Mouse (Mus musculus) hindbrain, embryonic 13.5 days (tissue): ENCODE measurements around the gene Phf6. TPM values are rescaled to one million over a fixed set of nuclear protein-coding genes. Genes with fewer than 3 reads are reported as not detected.
A peak's percentile ranks its signal among the peaks of the same experiment; 100 is the strongest.

Experiments used
- ATAC-seq: fragments of 200-750 bp; cut with Nextera tagmentation; 2 replicates; pipeline ENCODE4 v1.8.0; 2017; ENCODE audit warnings: moderate TSS enrichment; ENCODE audit not compliant: low FRiP score
- H3K27ac ChIP-seq: fragments of 300-500 bp; sonication (generic); 2 replicates; pipeline ENCODE4 v1.5.1; 2015; ENCODE audit warnings: inconsistent platforms, mild to moderate bottlenecking, moderate library complexity
- H3K27me3 ChIP-seq: fragments of 300-500 bp; sonication (generic); 2 replicates; pipeline ENCODE4 v1.6.1; 2015; ENCODE audit warnings: mild to moderate bottlenecking, inconsistent platforms
- H3K36me3 ChIP-seq: fragments of 300-500 bp; sonication (generic); 2 replicates; pipeline ENCODE4 v1.6.1; 2015; ENCODE audit warnings: mild to moderate bottlenecking, inconsistent platforms
- H3K4me1 ChIP-seq: fragments of 300-500 bp; sonication (generic); replicated peaks from 2 replicates; pipeline ENCODE4 v1.6.1; 2015; ENCODE audit warnings: inconsistent platforms
- H3K4me2 ChIP-seq: fragments of 300-500 bp; sonication (generic); 2 replicates; pipeline ENCODE4 v1.6.1; 2015; ENCODE audit warnings: inconsistent platforms, mild to moderate bottlenecking, moderate library complexity
- H3K4me3 ChIP-seq: fragments of 300-500 bp; sonication (generic); 2 replicates; pipeline ENCODE4 v1.5.1; 2015; ENCODE audit warnings: mild to moderate bottlenecking, inconsistent platforms
- H3K9ac ChIP-seq: fragments of 300-500 bp; sonication (generic); 2 replicates; pipeline ENCODE4 v1.6.1; 2015; ENCODE audit warnings: mild to moderate bottlenecking, inconsistent platforms
- H3K9me3 ChIP-seq: fragments of 300-500 bp; sonication (generic); 2 replicates; pipeline ENCODE4 v1.6.1; 2016; ENCODE audit warnings: inconsistent platforms
- WGBS: fragments of 180-500 bp; shearing (Covaris S2); methylation state at CpG from one replicate; pipeline ENCODE4 v1.1.7; 2015; 5-methylcytosine and 5-hydroxymethylcytosine counted together
- polyA plus RNA-seq: library from polyadenylated mRNA; unstranded; fragments of >200 nt; fragmentation: Nextera tagmentation; extraction: Ambion mirVana; gene quantifications from 2 replicates; pipeline ENCODE4 v1.2.1, GENCODE M21; 2015

The Phf6 gene
- polyA plus RNA-seq, 1 experiment from 2014 or later: 77.8 TPM

DNA sequence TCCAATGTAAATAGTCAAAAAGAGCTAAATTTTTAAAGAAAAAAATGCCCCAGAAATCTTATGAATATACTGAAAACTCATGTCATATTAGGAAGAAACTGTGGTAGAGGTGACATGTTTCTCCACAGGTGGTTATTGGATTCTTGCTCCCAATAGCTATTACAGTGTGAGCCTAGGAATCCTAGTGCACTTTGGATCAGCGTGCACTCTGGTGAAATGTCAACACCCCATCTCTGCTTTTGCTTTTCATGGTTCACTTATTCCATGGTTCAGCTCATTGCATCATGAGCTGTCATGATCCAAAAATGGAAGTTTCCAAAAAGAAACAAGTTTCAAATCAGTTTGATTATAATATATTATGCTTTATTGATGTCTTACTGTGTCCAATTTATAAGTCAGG, 20.1 kb downstream of the Phf6 start:
- Histone ChIP-seq H3K4me1 (no peaks in the 10 kb centered on the region), H3K27me3 (no peaks in the 10 kb centered on the region), H3K27ac (no peak overlapping the region), H3K9me3 (no peaks in the 10 kb centered on the region), H3K36me3 (no peaks in the 10 kb centered on the region), H3K4me3 (no peak overlapping the region), H3K9ac (no peak overlapping the region), H3K4me2 (no peak overlapping the region)
- whole genome bisulfite sequencing: 81% methylated on average over 1 of the region's 1 CpGs
- ATAC-seq: no peak

DNA sequence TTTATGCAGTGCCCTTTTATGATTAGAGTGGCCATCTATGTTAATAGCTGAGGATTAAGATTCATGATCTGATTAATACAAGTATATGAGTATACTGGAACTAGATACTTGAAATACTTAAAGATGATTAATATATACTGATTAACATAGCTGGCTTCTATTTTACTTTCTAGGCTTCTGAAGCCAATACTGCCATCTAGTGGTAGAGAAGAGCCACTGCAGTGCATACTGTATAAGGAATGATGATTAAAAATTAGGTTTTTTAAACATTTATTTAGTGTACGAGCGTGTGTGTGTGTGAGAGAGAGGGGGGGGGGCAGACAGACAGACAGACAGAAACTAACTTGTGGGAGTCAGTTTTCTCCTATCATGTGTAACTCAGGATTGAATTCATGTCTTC, 22.4 kb downstream of the Phf6 start:
- Histone ChIP-seq H3K9me3 (no peaks in the 10 kb centered on the region), H3K27me3 (no peaks in the 10 kb centered on the region), H3K4me1 (no peaks in the 10 kb centered on the region), H3K36me3 (0 out of 2 replicates have a peak, but pooled peaks cover 3% of the 10 kb centered on the region), H3K4me2 (no peak overlapping the region), H3K27ac (no peak overlapping the region), H3K4me3 (no peak overlapping the region), H3K9ac (no peak overlapping the region)
- WGBS: 58% methylated on average over 2 of the region's 2 CpGs
- no peak for ATAC-seq

DNA sequence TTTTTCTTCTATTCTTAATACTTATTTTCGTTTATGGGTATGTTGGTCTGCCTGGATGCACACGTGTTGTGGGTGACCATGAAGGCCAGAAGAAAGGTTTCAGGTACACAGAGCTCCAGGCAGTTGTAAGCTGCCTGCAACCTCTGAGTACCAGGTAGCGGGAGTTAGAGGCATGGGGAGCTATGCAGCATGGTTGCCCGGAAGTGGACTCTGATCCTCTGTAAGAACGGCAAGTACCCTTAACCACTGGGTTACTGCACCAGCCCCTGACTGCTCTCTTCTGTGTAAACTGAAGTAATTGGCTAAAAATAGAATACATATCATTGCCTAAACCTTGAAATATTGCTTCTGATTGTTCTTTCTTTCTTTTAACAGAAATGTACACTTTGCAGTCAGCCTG, 33.4 kb downstream of the Phf6 start:
- 93% methylated on average over 5 of the region's 5 CpGs for WGBS
- Histone ChIP-seq H3K36me3 (peaks cover 31% of the 10 kb centered on the region), H3K4me3 (no peak overlapping the region), H3K9ac (no peak overlapping the region), H3K9me3 (no peaks in the 10 kb centered on the region), H3K4me1 (no peaks in the 10 kb centered on the region), H3K27me3 (no peaks in the 10 kb centered on the region), H3K27ac (no peak overlapping the region), H3K4me2 (no peak overlapping the region)
- ATAC-seq: no peak

DNA sequence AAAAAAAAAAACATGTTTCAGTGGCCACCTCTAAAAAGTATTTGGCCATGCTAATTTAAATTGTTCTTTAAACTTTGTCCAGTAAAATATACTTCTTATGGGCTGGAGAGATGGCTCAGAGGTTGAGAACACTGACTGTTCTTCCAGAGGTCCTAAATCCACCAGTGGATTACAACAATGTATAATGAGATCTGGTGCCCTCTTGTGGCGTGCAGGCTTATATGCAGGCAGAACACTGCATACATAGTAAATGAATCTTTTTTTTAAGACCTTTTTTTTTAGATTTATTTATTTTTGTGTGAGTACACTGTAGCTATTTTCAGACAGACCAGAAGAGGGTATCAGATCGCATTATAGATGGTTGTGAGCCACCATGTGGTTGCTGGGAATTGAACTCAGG, 37.6 kb downstream of the Phf6 start:
- 70% methylated on average over 2 of the region's 2 CpGs for WGBS
- H3K4me1 ChIP-seq: no peaks in the 10 kb centered on the region
- no peaks in the 10 kb centered on the region for H3K27me3 ChIP-seq
- ATAC-seq: no peak
- no peak overlapping the region for H3K9ac ChIP-seq
- peaks cover 34% of the 10 kb centered on the region for H3K36me3 ChIP-seq
- H3K4me3 ChIP-seq: no peak overlapping the region
- H3K9me3 ChIP-seq: no peaks in the 10 kb centered on the region
- no peak overlapping the region for H3K4me2 ChIP-seq
- no peak overlapping the region for H3K27ac ChIP-seq

DNA sequence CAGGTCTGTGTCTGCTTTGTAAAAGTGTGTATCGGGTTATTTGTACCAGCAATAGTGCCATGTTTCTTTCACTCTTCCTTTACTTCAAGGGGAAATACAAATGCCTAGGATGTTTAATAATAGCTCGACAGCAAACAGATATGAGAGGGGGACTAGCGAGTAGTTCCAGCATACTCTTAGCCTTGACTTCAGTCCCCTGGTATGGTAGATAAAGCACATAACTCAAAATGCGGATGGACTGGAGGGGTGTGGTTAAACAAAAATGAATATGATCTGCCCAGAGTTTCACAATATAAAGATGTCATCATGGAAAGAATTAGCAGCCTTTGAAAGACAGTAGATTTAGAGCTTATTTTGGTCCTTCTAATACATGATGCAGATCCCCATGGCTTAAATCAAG, 44.9 kb downstream of the Phf6 start:
- H3K4me3 ChIP-seq: no peak overlapping the region
- no peak overlapping the region for H3K27ac ChIP-seq
- no peaks in the 10 kb centered on the region for H3K9me3 ChIP-seq
- no peak for ATAC-seq
- H3K4me1 ChIP-seq: no peaks in the 10 kb centered on the region
- H3K36me3 ChIP-seq: peaks cover 16% of the 10 kb centered on the region
- H3K4me2 ChIP-seq: no peak overlapping the region
- H3K27me3 ChIP-seq: no peaks in the 10 kb centered on the region
- no peak overlapping the region for H3K9ac ChIP-seq
- 92% methylated on average over 4 of the region's 4 CpGs for WGBS

DNA sequence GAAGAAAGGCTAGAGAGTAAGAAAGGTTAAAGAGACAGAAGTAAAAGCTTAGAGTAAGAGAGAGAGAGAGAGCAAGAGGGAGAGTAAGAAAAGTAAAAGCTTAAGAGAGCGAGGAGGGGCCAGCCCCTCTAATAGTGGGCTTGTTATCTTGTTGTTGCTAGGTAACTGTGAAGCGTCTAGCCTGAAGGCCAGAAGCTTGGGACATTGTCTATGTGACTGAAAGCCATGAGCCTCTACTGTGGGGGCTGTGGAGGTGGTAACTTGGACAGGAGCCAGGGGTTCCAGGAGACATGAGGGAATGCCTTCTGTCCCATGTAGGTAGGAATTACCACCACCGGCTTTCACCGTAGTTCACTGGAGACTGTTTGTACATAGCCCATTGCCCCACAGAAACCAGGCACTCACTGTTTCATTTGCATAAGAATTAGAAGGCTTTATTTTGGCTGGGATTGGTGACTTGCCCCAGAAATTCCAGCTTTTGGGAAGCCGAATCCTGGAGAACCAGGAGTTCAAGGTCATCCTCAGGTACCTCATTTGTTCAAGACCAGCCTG, 49.6 kb downstream of the Phf6 start:
- Histone ChIP-seq H3K4me2 (no peak overlapping the region), H3K4me3 (no peak overlapping the region), H3K36me3 (no peaks in the 10 kb centered on the region), H3K27me3 (no peaks in the 10 kb centered on the region), H3K4me1 (no peaks in the 10 kb centered on the region), H3K9me3 (no peaks in the 10 kb centered on the region), H3K9ac (no peak overlapping the region), H3K27ac (no peak overlapping the region)
- WGBS: 39% methylated on average over 5 of the region's 5 CpGs
- ATAC-seq: 0 out of 2 replicates have a peak, but pooled peaks have one; percentile 32

DNA sequence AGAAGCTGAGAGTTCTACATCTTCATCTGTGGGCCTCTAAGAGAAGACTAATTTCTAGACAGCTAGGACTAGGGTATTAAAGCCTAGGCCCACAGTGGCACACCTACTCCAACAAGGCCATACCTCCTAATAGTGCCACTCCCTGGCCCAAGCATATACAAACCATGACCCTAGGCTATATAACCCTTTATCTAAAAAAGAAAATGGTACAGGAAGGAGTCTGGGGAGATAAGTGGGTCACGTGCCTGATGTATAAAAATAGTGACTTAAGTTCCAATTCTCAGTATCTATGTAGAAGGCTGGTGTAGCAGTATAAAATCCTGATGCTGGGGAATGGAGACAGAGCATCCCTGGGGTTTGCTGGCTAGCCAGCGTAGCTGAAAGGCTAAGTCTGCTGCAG, 53.1 kb downstream of the Phf6 start:
- Histone ChIP-seq H3K27ac (no peak overlapping the region), H3K9me3 (no peaks in the 10 kb centered on the region), H3K4me3 (no peak overlapping the region), H3K9ac (no peak overlapping the region), H3K4me1 (no peaks in the 10 kb centered on the region), H3K27me3 (no peaks in the 10 kb centered on the region), H3K4me2 (no peak overlapping the region), H3K36me3 (no peaks in the 10 kb centered on the region)
- WGBS: 84% methylated on average over 2 of the region's 2 CpGs
- no peak for ATAC-seq

DNA sequence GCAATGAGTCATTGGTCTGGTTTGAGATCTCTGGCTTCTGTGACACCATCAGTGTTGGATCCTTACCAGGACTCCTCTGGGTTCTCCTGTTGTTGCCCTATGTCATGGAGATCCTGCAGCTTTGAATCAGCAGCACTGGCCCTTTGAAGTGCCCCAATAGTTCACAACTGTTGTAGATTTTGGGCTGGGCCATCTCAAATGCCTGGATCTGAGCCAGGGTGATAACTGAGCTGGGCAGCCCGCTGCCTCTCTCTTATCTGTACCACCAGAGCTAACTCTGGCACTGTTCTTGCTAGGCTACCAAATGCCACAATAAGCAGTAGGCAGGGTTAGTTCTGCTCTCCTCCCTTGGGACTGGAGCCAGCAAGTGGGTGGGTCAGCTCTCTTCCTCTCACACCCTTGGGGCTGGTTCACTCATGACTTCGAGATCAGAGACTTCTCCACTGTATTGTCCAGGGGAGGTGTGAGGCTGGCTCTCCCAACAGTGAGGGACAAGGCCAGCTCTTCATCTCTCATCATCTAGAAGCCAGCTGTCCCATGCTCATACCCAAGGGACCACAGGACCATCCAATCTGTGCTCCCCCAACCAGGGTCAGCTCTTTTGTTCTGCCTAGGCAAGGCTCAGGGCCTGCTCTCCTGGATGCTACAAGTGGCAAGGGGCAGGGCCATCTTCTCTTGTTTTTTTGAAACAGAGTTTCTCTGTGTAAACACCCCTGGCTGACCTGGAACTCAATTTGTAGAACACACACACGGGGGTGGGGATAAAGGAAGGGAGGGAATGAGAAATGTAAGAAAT, 59.3 kb downstream of the Phf6 start:
- no peaks in the 10 kb centered on the region for H3K4me1 ChIP-seq
- no peaks in the 10 kb centered on the region for H3K36me3 ChIP-seq
- no peaks in the 10 kb centered on the region for H3K27me3 ChIP-seq
- WGBS: 55% methylated on average over 3 of the region's 3 CpGs
- H3K9me3 ChIP-seq: no peaks in the 10 kb centered on the region
- no peak overlapping the region for H3K27ac ChIP-seq
- no peak overlapping the region for H3K9ac ChIP-seq
- H3K4me2 ChIP-seq: no peak overlapping the region
- H3K4me3 ChIP-seq: no peak overlapping the region
- ATAC-seq: no peak

DNA sequence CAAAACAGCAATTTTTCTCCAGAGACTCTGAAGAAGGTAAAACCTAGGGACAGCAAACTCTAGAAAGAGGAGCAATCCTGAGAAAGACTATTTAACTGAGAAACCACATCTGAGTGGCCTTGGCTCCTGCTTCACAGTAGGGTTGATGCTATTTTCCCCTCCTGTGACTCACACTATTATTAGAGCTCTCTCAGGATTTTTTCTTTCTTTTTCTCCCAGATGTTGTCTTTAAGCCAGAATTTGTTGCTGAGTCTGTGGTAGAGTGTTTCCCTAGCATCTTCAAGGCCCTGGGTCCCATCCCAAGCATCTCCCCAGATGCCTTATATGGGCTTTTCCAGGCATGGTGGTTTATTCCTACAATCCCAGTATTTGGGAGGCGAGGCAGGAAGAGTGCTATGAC, 60.1 kb downstream of the Phf6 start:
- WGBS: 70% methylated on average over 1 of the region's 1 CpGs
- no peak overlapping the region for H3K9ac ChIP-seq
- H3K27ac ChIP-seq: no peak overlapping the region
- H3K4me1 ChIP-seq: no peaks in the 10 kb centered on the region
- H3K9me3 ChIP-seq: no peaks in the 10 kb centered on the region
- no peak overlapping the region for H3K4me2 ChIP-seq
- no peak overlapping the region for H3K4me3 ChIP-seq
- ATAC-seq: no peak
- H3K27me3 ChIP-seq: no peaks in the 10 kb centered on the region
- no peaks in the 10 kb centered on the region for H3K36me3 ChIP-seq

DNA sequence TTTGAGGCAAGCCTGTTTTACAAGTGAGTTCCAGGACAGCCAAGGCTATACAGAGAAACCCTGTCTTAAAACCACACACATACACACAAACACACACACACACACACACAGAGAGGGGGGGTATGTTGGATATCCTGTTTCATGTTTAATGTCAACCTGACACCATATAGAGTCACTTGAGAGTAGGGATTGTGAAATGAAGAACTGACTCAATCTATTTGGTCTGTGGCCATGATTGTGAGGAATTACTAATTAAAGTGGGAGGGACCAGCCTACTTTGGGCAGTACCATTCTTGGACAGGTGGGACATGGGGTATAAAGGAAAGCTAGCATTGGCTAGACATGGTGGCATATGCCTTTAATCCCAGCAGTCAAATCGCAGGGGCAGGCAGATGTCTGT, 60.6 kb downstream of the Phf6 start:
- Histone ChIP-seq H3K9ac (no peak overlapping the region), H3K27ac (no peak overlapping the region), H3K4me3 (no peak overlapping the region), H3K4me1 (no peaks in the 10 kb centered on the region), H3K9me3 (no peaks in the 10 kb centered on the region), H3K36me3 (no peaks in the 10 kb centered on the region), H3K4me2 (no peak overlapping the region), H3K27me3 (no peaks in the 10 kb centered on the region)
- 100% methylated on average over 1 of the region's 1 CpGs for WGBS
- no peak for ATAC-seq

DNA sequence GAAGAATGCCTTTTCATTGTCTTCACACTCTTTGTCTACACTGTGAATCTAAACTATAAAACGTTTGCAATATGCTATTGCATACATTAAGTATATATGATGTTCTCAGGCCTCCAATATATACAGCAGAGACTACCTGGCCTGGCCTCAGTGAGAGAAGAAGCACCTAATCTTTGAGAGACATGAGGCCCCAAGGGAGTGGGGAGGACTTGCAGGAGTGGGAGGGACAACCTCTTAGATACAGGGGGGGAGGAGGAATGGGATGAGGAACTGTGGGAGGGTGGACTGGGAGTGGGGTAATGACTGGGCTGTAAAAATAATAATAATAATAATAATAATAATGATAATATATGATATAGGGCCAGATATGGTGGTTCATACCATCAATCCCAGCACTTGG, 66.5 kb downstream of the Phf6 start:
- Histone ChIP-seq H3K27me3 (no peaks in the 10 kb centered on the region), H3K9ac (no peak overlapping the region), H3K9me3 (no peaks in the 10 kb centered on the region), H3K36me3 (no peaks in the 10 kb centered on the region), H3K4me2 (no peak overlapping the region), H3K4me3 (no peak overlapping the region), H3K27ac (no peak overlapping the region), H3K4me1 (no peaks in the 10 kb centered on the region)
- WGBS: 57% methylated on average over 1 of the region's 1 CpGs
- no peak for ATAC-seq

DNA sequence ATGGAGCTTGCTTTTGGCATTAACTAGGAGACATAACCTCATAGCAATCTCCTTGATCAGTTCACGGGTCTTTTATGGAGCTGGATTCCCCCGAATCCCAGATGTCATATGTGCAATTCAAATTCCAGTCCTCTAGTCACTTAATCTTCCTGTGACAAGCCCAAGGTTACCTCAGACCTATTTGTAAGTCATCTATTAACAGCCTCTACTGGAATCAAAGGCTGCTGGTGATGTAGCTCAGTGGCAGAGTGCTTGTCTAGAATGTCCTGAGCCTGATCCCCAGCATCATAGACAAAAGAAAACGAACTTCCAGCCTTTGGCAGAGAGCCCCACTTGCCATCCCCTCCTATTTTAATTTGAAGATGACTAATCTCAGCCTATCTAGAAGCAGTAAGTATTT, 69.3 kb downstream of the Phf6 start:
- Histone ChIP-seq H3K9me3 (no peaks in the 10 kb centered on the region), H3K4me3 (no peak overlapping the region), H3K36me3 (no peaks in the 10 kb centered on the region), H3K9ac (no peak overlapping the region), H3K27ac (no peak overlapping the region), H3K4me2 (no peak overlapping the region), H3K4me1 (no peaks in the 10 kb centered on the region), H3K27me3 (no peaks in the 10 kb centered on the region)
- 72% methylated on average over 3 of the region's 3 CpGs for WGBS
- ATAC-seq: no peak
